Mouse (Mus musculus) CH12.LX (cell line): Measurements from ENCODE around the gene Ppp1r14d. TPM values are rescaled to one million over a fixed set of nuclear protein-coding genes. Genes with fewer than 3 reads are reported as not detected.

Source experiments
- DNase-seq: peaks from one replicate; pipeline ENCODE4 v3.0.0-alpha.2; 2013; ENCODE audit errors: extremely low read depth
- H3K27ac ChIP-seq: 2 replicates; pipeline ENCODE4 v1.5.1; 2012; ENCODE audit warnings: low read depth, mild to moderate bottlenecking, control low read depth, moderate library complexity; ENCODE audit not compliant: insufficient read depth
- H3K27me3 ChIP-seq: replicated peaks from 2 replicates; pipeline ENCODE3; 2012; ENCODE audit warnings: inconsistent platforms
- H3K36me3 ChIP-seq, 2 experiments: replicated peaks in 1 of 2; 2 replicates each; pipeline versions ENCODE3 to v1.6.1; 2012; ENCODE audit warnings: inconsistent platforms in 1 of 2, low read length in 1 of 2, mild to moderate bottlenecking in 1 of 2, mixed read lengths in 1 of 2, moderate library complexity in 1 of 2; ENCODE audit not compliant: control insufficient read depth in 1 of 2, insufficient read depth in 1 of 2
- H3K4me1 ChIP-seq, 2 experiments: 2 replicates each; pipeline ENCODE4 v1.6.1; 2012; ENCODE audit warnings: inconsistent platforms in 1 of 2, moderate library complexity in 1 of 2; ENCODE audit not compliant: insufficient read depth in 2 of 2, control insufficient read depth in 1 of 2
- H3K4me2 ChIP-seq: 2 replicates; pipeline ENCODE4 v1.6.1; 2012; ENCODE audit warnings: low read depth, mild to moderate bottlenecking, control low read depth; ENCODE audit not compliant: poor library complexity, insufficient read depth, severe bottlenecking
- H3K4me3 ChIP-seq, 3 experiments: fragments of 150-350 bp in 1 of 3; sonication (generic) in 1 of 3; replicated peaks in 1 of 3; 2 replicates each; pipeline versions ENCODE3 to v1.5.1; 2011 to 2012; ENCODE audit warnings: low read depth in 2 of 3, low read length in 2 of 3, mild to moderate bottlenecking in 2 of 3, moderate library complexity in 2 of 3, control low read depth in 1 of 3, improper control_type of control experiment in 1 of 3, inconsistent platforms in 1 of 3, mixed read lengths in 1 of 3; ENCODE audit not compliant: poor library complexity in 1 of 3
- H3K79me2 ChIP-seq: replicated peaks from 2 replicates; pipeline ENCODE4 v1.6.1; 2012; ENCODE audit warnings: mild to moderate bottlenecking, moderate library complexity; ENCODE audit not compliant: control insufficient read depth, poor library complexity, insufficient read depth, severe bottlenecking; ENCODE audit errors: extremely low read depth
- H3K9ac ChIP-seq: 2 replicates; pipeline ENCODE4 v1.6.1; 2012; ENCODE audit warnings: low read depth, mild to moderate bottlenecking, control low read depth, moderate library complexity; ENCODE audit not compliant: insufficient read depth
- H3K9me3 ChIP-seq: replicated peaks from 2 replicates; pipeline ENCODE3; 2012; ENCODE audit warnings: low read length, inconsistent platforms, mixed read lengths
- BHLHE40 ChIP-seq: IDR thresholded peaks from 2 replicates; pipeline ENCODE4 v1.6.1; 2011; ENCODE audit warnings: mild to moderate bottlenecking, low read depth, low read length, improper control_type of control experiment
- CHD1 ChIP-seq: IDR thresholded peaks from 2 replicates; pipeline ENCODE4 v1.6.1; 2012; ENCODE audit warnings: low read depth, low read length, improper control_type of control experiment, inconsistent platforms
- CTCF ChIP-seq, 2 experiments: IDR thresholded peaks in 1 of 2; conservative IDR thresholded peaks in 1 of 2; 2 replicates each; pipeline ENCODE4 v1.5.1; 2011 to 2012; ENCODE audit warnings: low read depth in 2 of 2, low read length in 2 of 2, improper control_type of control experiment in 1 of 2, inconsistent platforms in 1 of 2, mild to moderate bottlenecking in 1 of 2, moderate library complexity in 1 of 2
- ELF1 ChIP-seq: IDR thresholded peaks from 2 replicates; pipeline ENCODE4 v1.6.1; 2014; ENCODE audit warnings: low read depth, mild to moderate bottlenecking, inconsistent platforms, low read length, improper control_type of control experiment
- EP300 ChIP-seq: IDR thresholded peaks from 2 replicates; pipeline ENCODE4 v1.6.1; 2011; ENCODE audit warnings: low read length, improper control_type of control experiment
- ETS1 ChIP-seq: conservative IDR thresholded peaks from 2 replicates; pipeline ENCODE4 v1.6.1; 2012; ENCODE audit warnings: low read depth, mild to moderate bottlenecking, inconsistent platforms, low read length, improper control_type of control experiment, moderate library complexity
- GABPA ChIP-seq: IDR thresholded peaks from 2 replicates; pipeline ENCODE4 v1.6.1; 2012; ENCODE audit warnings: low read depth, low read length, improper control_type of control experiment, inconsistent platforms; ENCODE audit not compliant: insufficient replicate concordance
- HCFC1 ChIP-seq: IDR thresholded peaks from 2 replicates; pipeline ENCODE4 v1.6.1; 2012; ENCODE audit warnings: low read depth, mild to moderate bottlenecking, inconsistent platforms, low read length, improper control_type of control experiment
- IRF4 ChIP-seq: IDR thresholded peaks from 2 replicates; pipeline ENCODE4 v1.6.1; 2014; ENCODE audit warnings: low read depth, mild to moderate bottlenecking, inconsistent platforms, low read length, improper control_type of control experiment
- JUN ChIP-seq: IDR thresholded peaks from 2 replicates; pipeline ENCODE4 v1.6.1; 2011; ENCODE audit warnings: low read depth, mild to moderate bottlenecking, low read length, improper control_type of control experiment, moderate library complexity; ENCODE audit not compliant: insufficient read depth
- KAT2A ChIP-seq: IDR thresholded peaks from 2 replicates; pipeline ENCODE4 v1.6.1; 2012; ENCODE audit warnings: low read length, improper control_type of control experiment, inconsistent platforms; ENCODE audit not compliant: insufficient replicate concordance
- MAFK ChIP-seq: IDR thresholded peaks from 2 replicates; pipeline ENCODE4 v1.6.1; 2011; ENCODE audit warnings: low read length, improper control_type of control experiment; ENCODE audit not compliant: insufficient replicate concordance
- MAX ChIP-seq: IDR thresholded peaks from 2 replicates; pipeline ENCODE4 v1.6.1; 2011; ENCODE audit warnings: low read length, improper control_type of control experiment
- MEF2A ChIP-seq: IDR thresholded peaks from 2 replicates; pipeline ENCODE4 v1.6.1; 2014; ENCODE audit warnings: low read depth, mild to moderate bottlenecking, inconsistent platforms, low read length, improper control_type of control experiment, borderline replicate concordance
- MYC ChIP-seq: IDR thresholded peaks from 2 replicates; pipeline ENCODE4 v1.6.1; 2011; ENCODE audit warnings: low read depth, mild to moderate bottlenecking, improper control_type of control experiment, low read length
- NELFE ChIP-seq: IDR thresholded peaks from 2 replicates; pipeline ENCODE4 v1.6.1; 2011; ENCODE audit warnings: low read depth, low read length, improper control_type of control experiment
- NRF1 ChIP-seq: IDR thresholded peaks from 2 replicates; pipeline ENCODE4 v1.6.1; 2014; ENCODE audit warnings: low read depth, mild to moderate bottlenecking, inconsistent platforms, low read length, improper control_type of control experiment, moderate library complexity
- PAX5 ChIP-seq: IDR thresholded peaks from 2 replicates; pipeline ENCODE4 v1.6.1; 2012; ENCODE audit warnings: low read length, inconsistent platforms, mixed read lengths
- POLR2A ChIP-seq: IDR thresholded peaks from 2 replicates; pipeline ENCODE4 v1.6.1; 2011; ENCODE audit warnings: low read depth, mild to moderate bottlenecking, improper control_type of control experiment, low read length
- POLR2AphosphoS2 ChIP-seq: IDR thresholded peaks from 2 replicates; pipeline ENCODE4 v1.6.1; 2011; ENCODE audit warnings: low read depth, low read length, improper control_type of control experiment
- RCOR1 ChIP-seq: conservative IDR thresholded peaks from 2 replicates; pipeline ENCODE4 v1.6.1; 2012; ENCODE audit warnings: low read depth, mild to moderate bottlenecking, inconsistent platforms, low read length, improper control_type of control experiment
- SMC3 ChIP-seq: IDR thresholded peaks from 2 replicates; pipeline ENCODE4 v1.6.1; 2011; ENCODE audit warnings: low read depth, low read length, improper control_type of control experiment
- TBP ChIP-seq: conservative IDR thresholded peaks from 2 replicates; pipeline ENCODE4 v1.6.1; 2011; ENCODE audit warnings: low read depth, low read length, improper control_type of control experiment
- UBTF ChIP-seq: IDR thresholded peaks from 2 replicates; pipeline ENCODE4 v1.6.1; 2012; ENCODE audit warnings: low read depth, mild to moderate bottlenecking, inconsistent platforms, low read length, improper control_type of control experiment, moderate library complexity
- USF1 ChIP-seq: IDR thresholded peaks from 2 replicates; pipeline ENCODE4 v1.6.1; 2014; ENCODE audit warnings: low read depth, mild to moderate bottlenecking, inconsistent platforms, low read length, improper control_type of control experiment
- USF2 ChIP-seq: conservative IDR thresholded peaks from 2 replicates; pipeline ENCODE4 v1.6.1; 2011; ENCODE audit warnings: low read depth, low read length, improper control_type of control experiment
- ZKSCAN1 ChIP-seq: IDR thresholded peaks from 2 replicates; pipeline ENCODE4 v1.6.1; 2012; ENCODE audit warnings: low read depth, inconsistent platforms, low read length, improper control_type of control experiment, borderline replicate concordance
- ZMIZ1 ChIP-seq: IDR thresholded peaks from 2 replicates; pipeline ENCODE4 v1.6.1; 2012; ENCODE audit warnings: low read depth, mild to moderate bottlenecking, inconsistent platforms, low read length, improper control_type of control experiment
- dilution Hi-C: fragments of 300-500 bp; cut with MboI; formaldehyde crosslinking; loops from 2 replicates; pipeline ENCODE4 v1.14.3; 2020; ENCODE audit warnings: low sequenced_read_pairs; ENCODE audit not compliant: extremely low pct_unique_long_range_greater_than_20kb, extremely low pct_ligation_motif_present
- in situ Hi-C: fragments of 300-500 bp; cut with MboI; formaldehyde crosslinking; loops from 3 replicates; pipeline ENCODE4 v1.14.3; 2019; ENCODE audit warnings: low sequenced_read_pairs, low pct_ligation_motif_present, low pct_unique_long_range_greater_than_20kb, mixed read lengths
- polyA plus RNA-seq: library from polyadenylated mRNA; unstranded; fragments of >175 nt; gene quantifications from 2 replicates; pipeline ENCODE4 v1.2.1, GENCODE M21; 2012; ENCODE audit warnings: low read depth; ENCODE audit not compliant: insufficient read length
- total RNA-seq, 2 experiments: library from RNA; depleted of rRNA; stranded (reverse); fragments of 300-350 nt in 1 of 2; fragments of >200 nt in 1 of 2; gene quantifications; 2 replicates each; pipeline ENCODE4 v1.2.3; 2012 to 2014

The Ppp1r14d gene
- total and polyA plus RNA-seq, 3 experiments = not detected

GRCm38 (mm10) chr2:119176761-119177160 is 52.9 kb downstream of the Ppp1r14d start:
- Histone ChIP-seq H3K27ac (peak overlapping the region; percentile 81), H3K36me3 (peaks cover 19 to 39% of the 10 kb centered on the region in 2 experiments), H3K9ac (0 out of 2 replicates have a peak overlapping the region, but pooled peaks have one; percentile 62), H3K79me2 (no peaks in the 10 kb centered on the region; the same call in 1 of the 2 replicates), H3K9me3 (peaks cover 5% of the 10 kb centered on the region), H3K4me2 (peak overlapping the region; percentile 85), H3K27me3 (no peaks in the 10 kb centered on the region), H3K4me1 (peaks cover 34 to 78% of the 10 kb centered on the region in 2 experiments), H3K4me3 (peak overlapping the region; percentile 20 to 54 (median 29))
- in situ Hi-C loops = loop anchor here (25.0 kb wide), 2 partner anchors 289 to 414 kb away; partner anchors contain the start of genes Ccdc9b and Phgr1
- dilution Hi-C loops = no loop called here
- DNase-seq = no peak
- 0 out of 2 replicates have a peak, but pooled peaks have one; percentile 2 for TF ChIP-seq RCOR1
- TF ChIP-seq TBP = no peak
- TF ChIP-seq ZMIZ1 = no peak
- TF ChIP-seq KAT2A = no peak
- no peak for TF ChIP-seq ZKSCAN1
- TF ChIP-seq USF1 = no peak
- TF ChIP-seq MEF2A = no peak
- TF ChIP-seq USF2 = no peak
- no peak for TF ChIP-seq NRF1
- TF ChIP-seq UBTF = no peak
- TF ChIP-seq ELF1 = no peak
- peak in 1 of 2 experiments; percentile 53; a peak in 2 of 4 replicates for TF ChIP-seq CTCF (conservative IDR thresholded peaks at IDR 0.05 in 1 of 2, IDR thresholded peaks at IDR 0.05 in 1 of 2; ENCODE audit: low read depth in 2 of 2, low read length in 2 of 2)
- TF ChIP-seq MAX = no peak
- no peak; the same call in 1 of the 2 replicates for TF ChIP-seq CHD1
- no peak for TF ChIP-seq EP300
- 0 out of 2 replicates have a peak, but pooled peaks have one; percentile 13 for TF ChIP-seq MYC
- no peak for TF ChIP-seq PAX5
- no peak for TF ChIP-seq POLR2A
- TF ChIP-seq HCFC1 = no peak
- TF ChIP-seq ETS1 = no peak
- no peak for TF ChIP-seq NELFE
- TF ChIP-seq SMC3 = peak; percentile 13; the same call in 1 of the 2 replicates
- TF ChIP-seq IRF4 = no peak
- no peak for TF ChIP-seq GABPA
- TF ChIP-seq BHLHE40 = no peak
- TF ChIP-seq JUN = no peak
- no peak for TF ChIP-seq POLR2AphosphoS2
- TF ChIP-seq MAFK = no peak
